Mouse (Mus musculus) monocyte, adult 2 months (primary cell): ENCODE data around the gene Map3k7.

Experiments used
- DNase-seq, 2 experiments: peaks; one replicate each; pipeline ENCODE4 v3.0.0; 2022; ENCODE audit warnings: low spot score in 2 of 2, low read depth in 1 of 2

Gene Map3k7

GRCm38 (mm10) chr4:31963354-31964193 lies at the start of gene Map3k7:
Gene Map3k7 (plus strand): TSS chr4:31964097.
- DNase-seq = peak; percentile 87 to 93

GRCm38 (mm10) chr4:31915114-31915513 lies 48.8 kb upstream of the Map3k7 start:
- DNase-seq = no peak

- DNase-seq = no peak
Observed at GRCm38 (mm10) chr4:31918717-31919116, 45.2 kb upstream of the Map3k7 start.

- no peak for DNase-seq
Observed at GRCm38 (mm10) chr4:31922215-31922614, 41.7 kb upstream of the Map3k7 start.

- no peak for DNase-seq
Observed at GRCm38 (mm10) chr4:31923437-31923836, 40.5 kb upstream of the Map3k7 start.

GRCm38 (mm10) chr4:31924301-31925185 lies 39.4 kb upstream of the Map3k7 start:
- DNase-seq = no peak

GRCm38 (mm10) chr4:31933171-31933570 lies 30.7 kb upstream of the Map3k7 start:
- no peak for DNase-seq

GRCm38 (mm10) chr4:31935831-31936306 lies 28.0 kb upstream of the Map3k7 start:
- no peak for DNase-seq

- DNase-seq = no peak
Observed at GRCm38 (mm10) chr4:31936358-31936757, 27.5 kb upstream of the Map3k7 start.

- DNase-seq = no peak
Observed at GRCm38 (mm10) chr4:31936911-31937375, 27.0 kb upstream of the Map3k7 start.

- DNase-seq = no peak
Observed at GRCm38 (mm10) chr4:31937376-31938281, 26.3 kb upstream of the Map3k7 start.

- DNase-seq = no peak
Observed at GRCm38 (mm10) chr4:31938416-31939106, 25.3 kb upstream of the Map3k7 start.

GRCm38 (mm10) chr4:31941616-31942015 lies 22.3 kb upstream of the Map3k7 start:
- no peak for DNase-seq

GRCm38 (mm10) chr4:31943045-31943444 lies 20.9 kb upstream of the Map3k7 start:
- no peak for DNase-seq

- peak in 1 of 2 experiments; percentile 2 for DNase-seq
Observed at GRCm38 (mm10) chr4:31964194-31964875, 438 bp downstream of the Map3k7 start.

GRCm38 (mm10) chr4:31965208-31965607 lies 1.3 kb downstream of the Map3k7 start:
- no peak for DNase-seq

- no peak for DNase-seq
Observed at GRCm38 (mm10) chr4:31971437-31971836, 7.5 kb downstream of the Map3k7 start.

GRCm38 (mm10) chr4:31972181-31972580 lies 8.3 kb downstream of the Map3k7 start:
- DNase-seq = no peak

GRCm38 (mm10) chr4:31975260-31975950 lies 11.5 kb downstream of the Map3k7 start:
- no peak for DNase-seq
